Mouse (Mus musculus): ENCODE measurements at regions not wholly inside any gene's neighbourhood (a gene's known extent, or its start where the extent isn't known, plus 50 kb on each side); places are given as distances from the start of the nearest gene placed in this dataset.

GRCm38 (mm10) chr3:82781464-82781863 lies 94.8 kb downstream of the Rbm46 start:
- DNase-seq (ENCODE audit: low spot score) (no peak), ATAC-seq (ENCODE audit: insufficient read depth, low FRiP score, low TSS enrichment) (no peak)
- H3K36me3 ChIP-seq (ENCODE audit: control insufficient read depth, insufficient read depth, low read length), result no peaks in the 10 kb centered on the region
- H3K4me3 ChIP-seq (ENCODE audit: low read depth, low read length), result no peak overlapping the region
- no peaks in the 10 kb centered on the region for H3K9me3 ChIP-seq (ENCODE audit: control insufficient read depth, low read length)
- no peak overlapping the region for H3K27ac ChIP-seq (ENCODE audit: low read depth, low read length)
- no peaks in the 10 kb centered on the region for H3K4me1 ChIP-seq (ENCODE audit: control insufficient read depth, insufficient read depth, low read length)
- no peaks in the 10 kb centered on the region for H3K27me3 ChIP-seq (ENCODE audit: control insufficient read depth, insufficient read depth, low read length)
- no peak overlapping the region for H3K9ac ChIP-seq (ENCODE audit: low read length)
- WGBS, result 91% methylated on average over 1 of the region's 1 CpGs
- no peak overlapping the region for H3K4me2 ChIP-seq (ENCODE audit: low read depth)

- Histone ChIP-seq H3K4me1 (ENCODE audit: control insufficient read depth, insufficient read depth, low read length) (no peaks in the 10 kb centered on the region), H3K4me3 (ENCODE audit: low read depth, low read length) (no peak overlapping the region), H3K27me3 (ENCODE audit: control insufficient read depth, insufficient read depth, low read length) (no peaks in the 10 kb centered on the region), H3K9ac (ENCODE audit: low read length) (no peak overlapping the region), H3K9me3 (ENCODE audit: control insufficient read depth, low read length) (no peaks in the 10 kb centered on the region), H3K36me3 (ENCODE audit: control insufficient read depth, insufficient read depth, low read length) (no peaks in the 10 kb centered on the region), H3K27ac (ENCODE audit: low read depth, low read length) (no peak overlapping the region), H3K4me2 (ENCODE audit: low read depth) (no peak overlapping the region)
- 94% methylated on average over 8 of the region's 8 CpGs for WGBS
- DNase-seq (ENCODE audit: low spot score) (no peak), ATAC-seq (ENCODE audit: insufficient read depth, low FRiP score, low TSS enrichment) (no peak)
These were observed 105.6 kb downstream of the Rbm46 start for GRCm38 (mm10) chr3:82770512-82771270.

- DNase-seq (ENCODE audit: low spot score) (no peak), ATAC-seq (ENCODE audit: insufficient read depth, low FRiP score, low TSS enrichment) (no peak)
- H3K4me2 ChIP-seq (ENCODE audit: low read depth), result no peak overlapping the region
- no peaks in the 10 kb centered on the region for H3K9me3 ChIP-seq (ENCODE audit: control insufficient read depth, low read length)
- no peak overlapping the region for H3K9ac ChIP-seq (ENCODE audit: low read length)
- no peaks in the 10 kb centered on the region for H3K4me1 ChIP-seq (ENCODE audit: control insufficient read depth, insufficient read depth, low read length)
- H3K27ac ChIP-seq (ENCODE audit: low read depth, low read length), result no peak overlapping the region
- H3K27me3 ChIP-seq (ENCODE audit: control insufficient read depth, insufficient read depth, low read length), result no peaks in the 10 kb centered on the region
- H3K4me3 ChIP-seq (ENCODE audit: low read depth, low read length), result no peak overlapping the region
- WGBS, result 59% methylated on average over 5 of the region's 5 CpGs
- no peaks in the 10 kb centered on the region for H3K36me3 ChIP-seq (ENCODE audit: control insufficient read depth, insufficient read depth, low read length)
These were observed 108.8 kb downstream of the Rbm46 start for GRCm38 (mm10) chr3:82767484-82767883.

- H3K4me3 ChIP-seq (ENCODE audit: low read depth, low read length), result no peak overlapping the region
- no peak overlapping the region for H3K27ac ChIP-seq (ENCODE audit: low read depth, low read length)
- no peaks in the 10 kb centered on the region for H3K36me3 ChIP-seq (ENCODE audit: control insufficient read depth, insufficient read depth, low read length)
- no peaks in the 10 kb centered on the region for H3K9me3 ChIP-seq (ENCODE audit: control insufficient read depth, low read length)
- DNase-seq (ENCODE audit: low spot score), result no peak
- H3K9ac ChIP-seq (ENCODE audit: low read length), result no peak overlapping the region
- H3K4me1 ChIP-seq (ENCODE audit: control insufficient read depth, insufficient read depth, low read length), result no peaks in the 10 kb centered on the region
- 88% methylated on average over 2 of the region's 2 CpGs for WGBS
- ATAC-seq (ENCODE audit: insufficient read depth, low FRiP score, low TSS enrichment), result no peak
- no peak overlapping the region for H3K4me2 ChIP-seq (ENCODE audit: low read depth)
- H3K27me3 ChIP-seq (ENCODE audit: control insufficient read depth, insufficient read depth, low read length), result no peaks in the 10 kb centered on the region
These were observed 116.3 kb downstream of the Rbm46 start for GRCm38 (mm10) chr3:82759946-82760345.

- WGBS, result 70% methylated on average over 1 of the region's 1 CpGs
These were observed 117.3 kb downstream of the Rbm46 start for GRCm38 (mm10) chr3:82758967-82759366.

GRCm38 (mm10) chr3:82725546-82725945 lies 150.7 kb downstream of the Rbm46 start:
- no peak overlapping the region for H3K9ac ChIP-seq (ENCODE audit: low read length)
- H3K4me3 ChIP-seq (ENCODE audit: low read depth, low read length), result no peak overlapping the region
- peak; percentile 66 for DNase-seq (ENCODE audit: low spot score)
- H3K27me3 ChIP-seq (ENCODE audit: control insufficient read depth, insufficient read depth, low read length), result no peaks in the 10 kb centered on the region
- no peaks in the 10 kb centered on the region for H3K9me3 ChIP-seq (ENCODE audit: control insufficient read depth, low read length)
- no peaks in the 10 kb centered on the region for H3K36me3 ChIP-seq (ENCODE audit: control insufficient read depth, insufficient read depth, low read length)
- H3K4me1 ChIP-seq (ENCODE audit: control insufficient read depth, insufficient read depth, low read length), result no peaks in the 10 kb centered on the region
- ATAC-seq (ENCODE audit: insufficient read depth, low FRiP score, low TSS enrichment), result no peak
- H3K4me2 ChIP-seq (ENCODE audit: low read depth), result no peak overlapping the region
- H3K27ac ChIP-seq (ENCODE audit: low read depth, low read length), result no peak overlapping the region
- WGBS, result 32% methylated on average over 3 of the region's 3 CpGs

More at GRCm38 (mm10) chr3:82758967-82759366, 117.3 kb downstream of the Rbm46 start:
- Histone ChIP-seq H3K9me3 (ENCODE audit: control insufficient read depth, low read length) (no peaks in the 10 kb centered on the region), H3K9ac (ENCODE audit: low read length) (no peak overlapping the region), H3K4me1 (ENCODE audit: control insufficient read depth, insufficient read depth, low read length) (no peaks in the 10 kb centered on the region), H3K27me3 (ENCODE audit: control insufficient read depth, insufficient read depth, low read length) (no peaks in the 10 kb centered on the region), H3K27ac (ENCODE audit: low read depth, low read length) (no peak overlapping the region), H3K4me3 (ENCODE audit: low read depth, low read length) (no peak overlapping the region), H3K36me3 (ENCODE audit: control insufficient read depth, insufficient read depth, low read length) (no peaks in the 10 kb centered on the region), H3K4me2 (ENCODE audit: low read depth) (no peak overlapping the region)
- DNase-seq (ENCODE audit: low spot score) (no peak), ATAC-seq (ENCODE audit: insufficient read depth, low FRiP score, low TSS enrichment) (no peak)

GRCm38 (mm10) chr3:82707628-82708027 lies 159.7 kb upstream of the Npy2r start:
- 77% methylated on average over 4 of the region's 4 CpGs for WGBS
- no peak for DNase-seq (ENCODE audit: low spot score)
- Histone ChIP-seq H3K4me3 (ENCODE audit: low read depth, low read length) (no peak overlapping the region), H3K4me1 (ENCODE audit: control insufficient read depth, insufficient read depth, low read length) (no peaks in the 10 kb centered on the region), H3K9me3 (ENCODE audit: control insufficient read depth, low read length) (no peaks in the 10 kb centered on the region), H3K27me3 (ENCODE audit: control insufficient read depth, insufficient read depth, low read length) (no peaks in the 10 kb centered on the region), H3K36me3 (ENCODE audit: control insufficient read depth, insufficient read depth, low read length) (no peaks in the 10 kb centered on the region), H3K27ac (ENCODE audit: low read depth, low read length) (no peak overlapping the region), H3K4me2 (ENCODE audit: low read depth) (no peak overlapping the region), H3K9ac (ENCODE audit: low read length) (no peak overlapping the region)
- no peak for ATAC-seq (ENCODE audit: insufficient read depth, low FRiP score, low TSS enrichment)

- H3K27ac ChIP-seq (ENCODE audit: low read depth, low read length), result no peak overlapping the region
- H3K4me1 ChIP-seq (ENCODE audit: control insufficient read depth, insufficient read depth, low read length), result no peaks in the 10 kb centered on the region
- H3K9me3 ChIP-seq (ENCODE audit: control insufficient read depth, low read length), result no peaks in the 10 kb centered on the region
- H3K4me2 ChIP-seq (ENCODE audit: low read depth), result no peak overlapping the region
- H3K4me3 ChIP-seq (ENCODE audit: low read depth, low read length), result no peak overlapping the region
- H3K36me3 ChIP-seq (ENCODE audit: control insufficient read depth, insufficient read depth, low read length), result no peaks in the 10 kb centered on the region
- 86% methylated on average over 2 of the region's 2 CpGs for WGBS
- ATAC-seq (ENCODE audit: insufficient read depth, low FRiP score, low TSS enrichment) (no peak), DNase-seq (ENCODE audit: low spot score) (no peak)
- no peaks in the 10 kb centered on the region for H3K27me3 ChIP-seq (ENCODE audit: control insufficient read depth, insufficient read depth, low read length)
- no peak overlapping the region for H3K9ac ChIP-seq (ENCODE audit: low read length)
These were observed 144.2 kb upstream of the Npy2r start for GRCm38 (mm10) chr3:82692131-82692530.

GRCm38 (mm10) chr3:82656159-82656874 lies 108.4 kb upstream of the Npy2r start:
- no peaks in the 10 kb centered on the region for H3K36me3 ChIP-seq (ENCODE audit: control insufficient read depth, insufficient read depth, low read length)
- no peak overlapping the region for H3K4me2 ChIP-seq (ENCODE audit: low read depth)
- H3K27ac ChIP-seq (ENCODE audit: low read depth, low read length), result no peak overlapping the region
- 84% methylated on average over 8 of the region's 8 CpGs for WGBS
- no peak for ATAC-seq (ENCODE audit: insufficient read depth, low FRiP score, low TSS enrichment)
- H3K9ac ChIP-seq (ENCODE audit: low read length), result no peak overlapping the region
- H3K27me3 ChIP-seq (ENCODE audit: control insufficient read depth, insufficient read depth, low read length), result no peaks in the 10 kb centered on the region
- H3K4me3 ChIP-seq (ENCODE audit: low read depth, low read length), result no peak overlapping the region
- no peak for DNase-seq (ENCODE audit: low spot score)
- H3K4me1 ChIP-seq (ENCODE audit: control insufficient read depth, insufficient read depth, low read length), result no peaks in the 10 kb centered on the region
- no peaks in the 10 kb centered on the region for H3K9me3 ChIP-seq (ENCODE audit: control insufficient read depth, low read length)

Data from neural tube, embryonic 11.5 days (tissue).